Mouse (Mus musculus): ENCODE measurements around the gene Il12rb1. TPM values are rescaled to one million over a fixed set of nuclear protein-coding genes. Genes with fewer than 3 reads are reported as not detected.

Gene Il12rb1
- polyA plus RNA-seq, 1 experiment, result 1.1 TPM

GRCm38 (mm10) chr8:70795370-70795769 is 12.9 kb upstream of the Il12rb1 start:
- TF ChIP-seq CTCF (IDR thresholded peaks at IDR 0.05; ENCODE audit: extremely low read depth, insufficient read depth, low read length) (peak; percentile 38), POLR2A (IDR thresholded peaks at IDR 0.05; ENCODE audit: extremely low read depth, insufficient read depth, low read length) (no peak)
- Histone ChIP-seq H3K27ac (ENCODE audit: insufficient read depth, low read length) (no peak overlapping the region), H3K4me3 (ENCODE audit: insufficient read depth, low read length) (no peak overlapping the region), H3K4me1 (ENCODE audit: control insufficient read depth, insufficient read depth, low read length) (peaks cover 9% of the 10 kb centered on the region)

- TF ChIP-seq CTCF (IDR thresholded peaks at IDR 0.05; ENCODE audit: extremely low read depth, insufficient read depth, low read length) (no peak), POLR2A (IDR thresholded peaks at IDR 0.05; ENCODE audit: extremely low read depth, insufficient read depth, low read length) (no peak)
- H3K4me1 ChIP-seq (ENCODE audit: control insufficient read depth, insufficient read depth, low read length), result peaks cover 9% of the 10 kb centered on the region
- H3K27ac ChIP-seq (ENCODE audit: insufficient read depth, low read length), result peak overlapping the region; percentile 88
- peak overlapping the region; percentile 41 for H3K4me3 ChIP-seq (ENCODE audit: insufficient read depth, low read length)
Measured at GRCm38 (mm10) chr8:70796403-70797080, 11.7 kb upstream of the Il12rb1 start.

GRCm38 (mm10) chr8:70797081-70798070 is 10.9 kb upstream of the Il12rb1 start:
- Histone ChIP-seq H3K27ac (ENCODE audit: insufficient read depth, low read length) (peak overlapping the region; percentile 88), H3K4me3 (ENCODE audit: insufficient read depth, low read length) (peak overlapping the region; percentile 41), H3K4me1 (ENCODE audit: control insufficient read depth, insufficient read depth, low read length) (peaks cover 11% of the 10 kb centered on the region)
- peak; percentile 22; the same call in 1 of the 2 replicates for TF ChIP-seq POLR2A (IDR thresholded peaks at IDR 0.05; ENCODE audit: extremely low read depth, insufficient read depth, low read length)
- TF ChIP-seq CTCF (IDR thresholded peaks at IDR 0.05; ENCODE audit: extremely low read depth, insufficient read depth, low read length), result no peak

- TF ChIP-seq CTCF (IDR thresholded peaks at IDR 0.05; ENCODE audit: extremely low read depth, insufficient read depth, low read length), result no peak
- TF ChIP-seq POLR2A (IDR thresholded peaks at IDR 0.05; ENCODE audit: extremely low read depth, insufficient read depth, low read length), result no peak
- Histone ChIP-seq H3K4me1 (ENCODE audit: control insufficient read depth, insufficient read depth, low read length) (peaks cover 9% of the 10 kb centered on the region), H3K27ac (ENCODE audit: insufficient read depth, low read length) (peak overlapping the region; percentile 88), H3K4me3 (ENCODE audit: insufficient read depth, low read length) (peak overlapping the region; percentile 41)
Measured at GRCm38 (mm10) chr8:70798281-70798680, 10.0 kb upstream of the Il12rb1 start.

GRCm38 (mm10) chr8:70800648-70801047 is 7.6 kb upstream of the Il12rb1 start:
- Histone ChIP-seq H3K27ac (ENCODE audit: insufficient read depth, low read length) (peak overlapping the region; percentile 62), H3K4me1 (ENCODE audit: control insufficient read depth, insufficient read depth, low read length) (peaks cover 7% of the 10 kb centered on the region), H3K4me3 (ENCODE audit: insufficient read depth, low read length) (no peak overlapping the region)
- TF ChIP-seq POLR2A (IDR thresholded peaks at IDR 0.05; ENCODE audit: extremely low read depth, insufficient read depth, low read length) (no peak), CTCF (IDR thresholded peaks at IDR 0.05; ENCODE audit: extremely low read depth, insufficient read depth, low read length) (no peak)

- no peak overlapping the region for H3K4me3 ChIP-seq (ENCODE audit: insufficient read depth, low read length)
- H3K4me1 ChIP-seq (ENCODE audit: control insufficient read depth, insufficient read depth, low read length), result peaks cover 7% of the 10 kb centered on the region
- no peak overlapping the region for H3K27ac ChIP-seq (ENCODE audit: insufficient read depth, low read length)
- TF ChIP-seq CTCF (IDR thresholded peaks at IDR 0.05; ENCODE audit: extremely low read depth, insufficient read depth, low read length) (no peak), POLR2A (IDR thresholded peaks at IDR 0.05; ENCODE audit: extremely low read depth, insufficient read depth, low read length) (peak; percentile 37; the same call in 1 of the 2 replicates)
Measured at GRCm38 (mm10) chr8:70801156-70801555, 7.1 kb upstream of the Il12rb1 start.

- peaks cover 7% of the 10 kb centered on the region for H3K4me1 ChIP-seq (ENCODE audit: control insufficient read depth, insufficient read depth, low read length)
- H3K4me3 ChIP-seq (ENCODE audit: insufficient read depth, low read length), result no peak overlapping the region
- no peak for TF ChIP-seq POLR2A (IDR thresholded peaks at IDR 0.05; ENCODE audit: extremely low read depth, insufficient read depth, low read length)
- TF ChIP-seq CTCF (IDR thresholded peaks at IDR 0.05; ENCODE audit: extremely low read depth, insufficient read depth, low read length), result no peak
- peak overlapping the region; percentile 63; the same call in 1 of the 2 replicates for H3K27ac ChIP-seq (ENCODE audit: insufficient read depth, low read length)
Measured at GRCm38 (mm10) chr8:70801830-70802229, 6.4 kb upstream of the Il12rb1 start.

- Histone ChIP-seq H3K4me3 (ENCODE audit: insufficient read depth, low read length) (peak overlapping the region; percentile 88), H3K4me1 (ENCODE audit: control insufficient read depth, insufficient read depth, low read length) (peaks cover 5% of the 10 kb centered on the region), H3K27ac (ENCODE audit: insufficient read depth, low read length) (no peak overlapping the region)
- no peak for TF ChIP-seq CTCF (IDR thresholded peaks at IDR 0.05; ENCODE audit: extremely low read depth, insufficient read depth, low read length)
- TF ChIP-seq POLR2A (IDR thresholded peaks at IDR 0.05; ENCODE audit: extremely low read depth, insufficient read depth, low read length), result no peak
Measured at GRCm38 (mm10) chr8:70802786-70803510, 5.3 kb upstream of the Il12rb1 start.

Measured in cortical plate, adult 2 months (tissue).